Mouse (Mus musculus) 416B (cell line): ENCODE data around the gene Olfr524.

Experiments used
- DNase-seq: peaks from one replicate; pipeline ENCODE4 v3.0.0; 2011; ENCODE audit warnings: low read depth

Gene Olfr524

GRCm38 (mm10) chr7:140205864-140206263 lies at the start of gene Olfr524:
TSS of gene Olfr524 (minus strand) at chr7:140205964.
- no peak for DNase-seq

GRCm38 (mm10) chr7:140253780-140254299 lies 48.1 kb upstream of the Olfr524 start:
- peak; percentile 96 for DNase-seq

- no peak for DNase-seq
These were observed 41.5 kb upstream of the Olfr524 start, which contains the start of gene 5830411N06Rik for GRCm38 (mm10) chr7:140247216-140247615. TSS of gene 5830411N06Rik (plus strand) at chr7:140247284.

- DNase-seq = no peak
These were observed 27.9 kb upstream of the Olfr524 start for GRCm38 (mm10) chr7:140233696-140234095.

DNA sequence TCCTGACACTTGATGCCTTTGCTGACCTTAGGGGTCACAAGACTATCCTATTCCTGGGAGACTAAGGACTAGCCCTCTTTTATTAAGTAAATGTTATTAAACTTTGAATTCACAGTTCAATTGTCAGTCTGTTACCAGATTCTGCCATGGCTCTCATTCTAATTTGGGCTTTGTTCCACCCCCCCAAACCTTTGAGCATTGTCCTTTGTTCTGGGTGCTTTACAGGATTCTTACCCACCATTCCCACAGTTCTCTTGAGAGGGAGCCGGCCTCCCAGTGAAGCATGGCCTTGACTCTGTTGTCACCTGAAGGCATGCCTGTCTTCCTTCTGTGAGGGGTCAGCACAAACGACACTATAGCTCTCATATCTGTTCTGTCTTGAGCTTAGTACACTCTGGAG lies 25.3 kb upstream of the Olfr524 start:
- DNase-seq = no peak

DNA sequence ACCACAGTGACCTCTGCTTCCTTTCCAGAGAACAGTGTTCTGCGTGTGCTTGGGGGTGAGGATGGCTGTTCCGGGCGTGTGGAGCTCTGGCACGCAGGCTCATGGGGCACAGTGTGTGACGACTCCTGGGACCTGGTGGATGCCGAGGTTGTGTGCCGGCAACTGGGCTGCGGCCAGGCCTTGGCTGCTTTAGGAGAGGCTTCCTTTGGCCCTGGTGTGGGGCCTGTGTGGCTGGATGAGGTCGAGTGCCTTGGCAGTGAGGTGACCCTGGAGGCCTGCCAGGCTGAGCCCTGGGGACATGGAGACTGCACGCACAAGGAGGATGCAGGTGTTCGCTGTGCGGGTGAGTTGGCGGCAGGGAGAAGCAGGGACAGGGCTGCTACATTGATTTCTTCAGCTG lies 22.7 kb upstream of the Olfr524 start:
- no peak for DNase-seq

DNA sequence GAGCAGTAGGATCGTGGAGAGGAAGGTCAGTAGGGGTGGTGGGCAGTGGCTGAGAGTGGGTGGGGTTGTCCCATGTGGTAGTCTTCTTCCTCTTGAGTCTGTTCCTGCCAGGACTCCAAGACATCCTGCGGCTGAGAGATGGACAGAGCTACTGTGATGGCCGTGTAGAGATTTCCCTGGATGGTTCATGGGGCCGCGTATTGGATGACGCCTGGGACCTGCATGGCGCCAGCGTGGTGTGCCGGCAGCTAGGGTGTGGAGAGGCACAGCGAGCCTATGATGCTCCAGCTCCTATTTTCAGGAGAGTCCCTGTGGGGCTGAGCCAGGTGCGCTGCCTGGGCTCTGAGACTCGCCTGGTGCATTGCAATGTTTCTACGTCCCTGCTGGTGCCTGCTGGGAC lies 18.4 kb upstream of the Olfr524 start:
- DNase-seq = no peak

GRCm38 (mm10) chr7:140220375-140220774 lies 14.6 kb upstream of the Olfr524 start:
- DNase-seq = no peak

DNA sequence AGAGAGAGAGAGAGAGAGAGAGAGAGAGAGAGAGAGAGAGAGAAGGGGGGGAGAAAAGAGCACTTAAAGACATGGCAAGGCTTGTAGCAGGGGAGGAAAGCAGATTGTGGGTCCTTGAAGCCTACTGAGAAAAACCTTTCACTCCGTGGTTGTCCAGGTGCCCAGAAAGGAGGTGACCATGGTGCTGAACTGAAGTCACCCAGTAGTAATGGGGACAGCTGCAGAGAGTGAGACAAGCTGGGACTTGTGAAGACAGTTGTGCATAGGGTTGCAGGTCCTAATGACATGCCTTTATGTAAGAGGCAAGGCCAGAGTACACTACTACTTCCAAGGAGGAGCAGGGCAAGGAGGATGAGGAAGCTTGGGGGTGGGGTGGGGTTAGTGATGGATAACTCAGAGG lies 13.5 kb upstream of the Olfr524 start:
- peak; percentile 11 for DNase-seq

DNA sequence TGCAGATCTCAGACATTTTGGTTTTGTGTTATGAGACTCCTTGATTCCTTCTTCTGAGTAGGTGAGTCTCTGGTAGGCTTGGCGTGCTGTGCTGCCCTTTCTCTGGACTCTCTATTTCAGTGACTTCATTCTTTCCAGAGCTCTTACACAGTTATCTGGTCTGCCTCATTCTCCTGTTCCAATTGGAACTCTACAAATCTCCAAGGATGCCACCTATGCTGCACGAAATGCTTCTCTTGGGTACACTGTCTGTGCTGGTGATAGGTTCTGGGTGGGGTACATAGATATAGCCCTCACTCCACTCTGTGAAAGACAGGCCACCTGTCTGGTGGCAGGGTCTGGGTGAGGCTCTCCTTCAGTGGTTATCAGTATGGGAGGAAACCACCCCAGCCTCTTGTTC lies 12.2 kb upstream of the Olfr524 start, which contains the start of gene Cd163l1:
Gene Cd163l1, plus strand, starts transcription at position 301 of the 400 bp plus-strand sequence.
- DNase-seq = no peak

- DNase-seq = no peak
These were observed 8.1 kb upstream of the Olfr524 start for GRCm38 (mm10) chr7:140213841-140214240.

- DNase-seq = peak; percentile 2
These were observed 2.9 kb upstream of the Olfr524 start for GRCm38 (mm10) chr7:140208677-140209076.

DNA sequence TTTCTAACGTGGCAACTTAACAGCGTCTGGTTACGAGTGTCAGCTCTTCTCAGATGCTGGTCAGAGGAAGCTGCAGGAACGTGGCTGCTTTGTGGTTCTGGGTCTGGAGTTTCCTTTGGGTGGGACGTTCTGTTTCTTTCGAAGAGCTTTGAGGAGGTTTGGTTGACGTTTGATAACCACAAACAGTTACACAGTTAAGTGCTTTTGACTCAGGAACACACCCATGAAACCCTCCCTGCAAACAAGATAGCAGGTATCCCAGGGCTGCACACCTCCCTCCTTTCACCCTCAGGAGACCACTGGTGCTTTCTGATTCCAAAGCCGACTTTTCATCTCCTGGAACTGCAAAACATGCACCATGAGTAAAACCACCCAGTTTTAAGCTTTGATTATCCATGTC lies 2.4 kb upstream of the Olfr524 start:
- DNase-seq = peak; percentile 16

DNA sequence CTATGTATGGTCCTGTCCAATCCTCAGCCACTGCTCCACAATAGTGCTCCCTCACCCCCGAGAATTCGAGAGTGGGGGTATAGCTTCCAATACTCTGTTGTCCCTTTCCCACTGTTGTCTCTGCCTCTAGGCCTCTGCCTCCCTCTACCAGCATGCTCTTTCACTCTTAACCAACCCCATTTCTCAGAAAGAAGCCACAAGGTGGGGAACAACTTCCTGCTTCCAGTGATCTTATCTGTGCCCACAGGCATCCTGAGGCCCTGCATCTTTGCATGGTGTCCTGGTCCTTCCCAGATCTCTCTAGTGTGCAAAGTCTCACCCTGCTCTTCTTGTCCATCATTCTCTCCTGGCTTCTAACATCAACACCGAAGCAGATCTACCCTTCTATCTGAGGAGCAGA lies 1.1 kb upstream of the Olfr524 start:
- peak; percentile 20 for DNase-seq

DNA sequence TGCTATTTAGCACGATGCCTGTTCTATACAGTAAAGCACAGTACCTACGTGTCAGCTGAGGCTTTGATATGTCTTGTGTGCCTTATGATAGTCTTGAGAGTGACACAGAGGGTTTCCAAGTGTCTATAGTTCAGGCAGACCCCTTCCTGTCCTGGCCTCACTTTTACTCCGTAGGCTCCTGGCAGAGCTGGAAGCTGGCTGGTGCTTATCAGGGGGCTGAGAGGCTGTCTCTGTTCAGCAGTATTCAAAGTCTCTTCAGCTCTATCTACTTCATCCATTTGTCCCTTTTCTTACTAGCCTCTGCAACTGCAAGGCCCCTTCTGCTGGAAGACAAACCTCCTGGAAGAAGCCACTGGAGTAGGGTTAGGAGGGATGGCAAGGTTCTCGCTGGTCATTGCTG lies 4.7 kb downstream of the Olfr524 start:
- no peak for DNase-seq

- DNase-seq = no peak
These were observed 9.8 kb downstream of the Olfr524 start for GRCm38 (mm10) chr7:140196002-140196401.

GRCm38 (mm10) chr7:140194031-140194430 lies 11.7 kb downstream of the Olfr524 start:
- DNase-seq = no peak

- no peak for DNase-seq
These were observed 12.9 kb downstream of the Olfr524 start for GRCm38 (mm10) chr7:140192851-140193250.

GRCm38 (mm10) chr7:140192445-140192844 lies 13.3 kb downstream of the Olfr524 start:
- no peak for DNase-seq

- DNase-seq = no peak
These were observed 15.3 kb downstream of the Olfr524 start for GRCm38 (mm10) chr7:140190435-140190834.

GRCm38 (mm10) chr7:140188391-140189328 lies 17.1 kb downstream of the Olfr524 start:
- DNase-seq = peak; percentile 65

DNA sequence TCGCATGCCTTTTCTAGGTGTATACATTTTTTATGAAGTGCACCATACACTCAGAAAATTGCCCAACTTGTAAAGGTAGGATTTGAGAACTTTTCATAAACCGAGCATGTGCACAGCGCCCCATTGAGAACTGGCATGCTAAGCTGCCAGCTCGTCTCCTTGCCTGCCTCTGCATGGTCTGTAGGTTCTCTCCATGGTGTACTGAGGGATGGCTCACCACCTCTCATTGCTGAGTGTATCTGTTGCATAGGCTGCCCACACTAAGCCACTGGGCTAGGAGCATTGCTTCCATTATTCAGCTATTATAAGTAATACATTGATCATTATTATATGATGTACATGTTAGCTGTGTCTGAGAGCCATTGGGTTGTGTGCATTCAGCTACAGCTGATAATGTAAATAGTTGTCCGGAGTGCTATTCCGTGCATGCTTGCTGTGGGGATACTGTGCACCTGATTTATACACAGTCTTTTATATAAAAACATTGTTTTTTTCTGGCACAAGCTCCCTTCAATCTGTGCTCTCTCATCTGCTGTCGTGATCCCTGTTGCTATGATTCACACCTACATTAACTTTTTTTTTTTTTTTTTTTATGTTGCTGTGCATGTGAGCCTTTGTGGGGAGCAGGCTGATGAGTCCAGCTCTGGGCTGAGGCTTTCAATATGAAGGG lies 17.9 kb downstream of the Olfr524 start:
- DNase-seq = no peak
